Mouse (Mus musculus): Measurements from ENCODE around the gene Hspa12b. TPM values are rescaled to one million over a fixed set of nuclear protein-coding genes. Genes with fewer than 3 reads are reported as not detected.

The Hspa12b gene
- polyA plus RNA-seq (2012; rRNA removed; ENCODE audit: low replicate concordance), result 2.6 and 2.9 TPM in 2 replicates

DNA sequence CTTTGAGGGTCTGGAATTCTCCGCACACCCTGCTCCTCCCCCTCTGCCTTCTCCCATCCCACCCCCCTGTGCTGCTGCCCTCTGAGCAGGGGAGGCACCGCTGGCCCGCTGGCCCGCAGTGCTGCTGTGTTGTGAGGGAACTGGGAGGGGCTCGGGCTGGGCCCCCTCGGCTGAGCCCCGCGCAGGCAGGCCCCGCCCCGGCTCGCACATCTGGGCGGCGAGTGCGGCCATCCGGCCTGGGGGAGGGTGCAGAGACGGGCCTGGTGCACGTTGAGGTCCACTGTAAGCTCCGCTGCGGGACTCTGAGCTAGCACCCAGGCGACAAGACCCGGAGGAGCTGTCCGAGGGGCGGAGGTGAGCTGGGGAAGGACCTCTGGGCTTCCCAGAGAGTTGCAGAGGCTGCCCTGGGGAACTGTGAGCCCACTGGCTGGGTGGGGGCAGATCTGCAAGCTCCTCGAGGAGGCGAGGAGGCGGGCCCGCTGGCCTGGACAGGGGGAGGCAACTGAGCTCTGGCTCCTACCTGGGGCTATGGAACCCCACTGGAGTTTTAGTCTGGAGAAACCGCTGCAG lies at the start of gene Hspa12b:
TSS of gene Hspa12b (plus strand) at position 120 of the 570 bp plus-strand sequence.

DNA sequence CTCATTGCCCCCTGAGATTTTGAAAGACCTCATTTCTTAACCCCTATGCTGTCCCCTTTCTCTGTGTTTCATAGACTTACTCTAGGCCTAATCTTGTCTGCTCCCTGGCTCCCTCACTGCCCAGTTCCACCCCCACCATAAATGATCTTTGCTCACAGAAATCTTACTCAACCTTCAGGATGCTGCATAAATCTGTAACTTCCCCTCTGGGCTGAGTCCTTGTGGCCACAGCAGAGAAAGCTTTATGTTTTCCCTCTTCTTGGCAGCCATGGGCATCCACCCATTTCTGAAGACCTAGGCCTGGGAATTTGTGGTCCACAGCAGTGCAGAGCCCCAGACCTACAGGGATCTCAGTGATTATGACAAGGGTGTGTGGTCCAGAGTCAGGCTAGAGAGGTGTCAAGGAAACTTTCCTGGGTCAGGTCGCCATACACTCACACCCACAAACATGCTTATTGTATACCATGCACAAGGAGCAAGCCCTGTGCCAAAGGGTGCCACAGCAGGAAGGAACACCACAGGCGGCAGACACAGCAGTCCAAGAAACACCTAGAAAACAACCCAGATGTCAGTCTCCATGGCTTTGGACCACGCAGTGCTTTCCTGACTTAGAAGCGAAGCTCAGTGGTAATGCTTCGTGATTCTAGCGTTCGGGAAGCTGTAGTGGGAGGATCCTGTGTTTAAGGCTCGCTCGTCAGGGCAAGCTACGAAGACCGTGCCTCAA lies 40.3 kb upstream of the Hspa12b start, which contains the start of gene Siglec1:
TSS of gene Siglec1 (minus strand) at position 99 of the 724 bp plus-strand sequence.

DNA sequence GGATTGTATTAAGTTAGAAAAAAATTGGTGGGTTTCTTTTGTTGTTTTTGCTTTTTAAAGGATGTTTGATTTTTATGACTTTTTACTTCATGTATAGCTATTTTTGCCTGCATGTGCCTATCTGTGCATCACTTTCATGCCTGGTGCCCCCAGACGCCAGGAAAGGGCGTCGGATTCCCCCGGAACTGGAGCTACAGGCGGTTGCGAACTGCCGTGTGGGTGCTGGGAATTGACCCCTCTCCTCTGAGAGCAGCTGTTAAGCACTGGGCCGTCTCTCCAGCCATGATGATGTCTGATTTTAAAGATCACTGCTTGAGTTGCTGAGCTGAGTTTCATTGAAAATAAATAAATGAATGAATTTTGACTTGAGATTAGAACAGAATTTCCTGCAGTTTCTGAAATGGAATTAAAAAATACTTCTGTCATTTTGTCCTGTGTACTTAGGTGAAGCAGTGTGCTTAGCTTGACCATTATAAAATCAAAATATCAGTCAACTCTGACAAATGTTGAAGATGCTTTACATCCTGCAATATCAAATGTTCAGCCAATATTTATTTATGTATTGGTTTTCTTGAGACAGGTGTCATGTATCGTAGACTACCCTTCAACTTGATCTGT lies 6.0 kb downstream of the Hspa12b start, which contains the start of gene Gm11037:
TSS of gene Gm11037 (plus strand) at position 568 of the 618 bp plus-strand sequence.

DNA sequence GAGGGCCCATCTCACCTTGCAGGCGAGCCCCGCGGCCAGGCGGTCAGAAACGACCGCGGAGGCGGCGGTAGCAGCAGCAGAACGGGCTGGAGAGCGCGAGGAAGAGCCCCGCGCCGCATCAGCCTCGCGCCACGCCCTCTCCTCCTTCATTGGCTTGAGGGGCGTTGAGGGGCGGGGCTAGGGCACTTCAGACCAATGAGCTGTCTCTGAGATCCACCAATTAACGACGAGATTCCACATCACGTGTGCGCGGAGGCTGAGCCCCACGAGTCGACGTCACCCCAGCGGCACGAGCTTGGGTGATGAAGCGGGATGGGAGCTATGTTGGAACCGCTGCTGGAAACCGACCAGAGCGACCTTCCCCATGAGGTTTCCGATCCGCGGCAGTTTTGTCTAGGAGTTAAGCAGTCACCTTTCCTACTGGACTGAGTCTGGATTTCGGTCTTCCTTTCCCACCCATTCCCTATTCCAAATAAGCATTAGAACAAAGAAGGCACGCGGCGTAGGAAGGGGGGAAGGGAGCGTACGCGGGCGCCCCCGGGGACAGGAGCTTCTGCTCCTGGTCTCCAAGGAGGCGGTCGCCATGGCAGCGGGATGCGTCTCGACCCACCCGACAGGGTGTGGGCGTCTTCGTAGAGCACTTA lies 33.0 kb downstream of the Hspa12b start, which contains the start of gene 1700037H04Rik:
TSS of gene 1700037H04Rik (minus strand) at position 144 of the 644 bp plus-strand sequence.

DNA sequence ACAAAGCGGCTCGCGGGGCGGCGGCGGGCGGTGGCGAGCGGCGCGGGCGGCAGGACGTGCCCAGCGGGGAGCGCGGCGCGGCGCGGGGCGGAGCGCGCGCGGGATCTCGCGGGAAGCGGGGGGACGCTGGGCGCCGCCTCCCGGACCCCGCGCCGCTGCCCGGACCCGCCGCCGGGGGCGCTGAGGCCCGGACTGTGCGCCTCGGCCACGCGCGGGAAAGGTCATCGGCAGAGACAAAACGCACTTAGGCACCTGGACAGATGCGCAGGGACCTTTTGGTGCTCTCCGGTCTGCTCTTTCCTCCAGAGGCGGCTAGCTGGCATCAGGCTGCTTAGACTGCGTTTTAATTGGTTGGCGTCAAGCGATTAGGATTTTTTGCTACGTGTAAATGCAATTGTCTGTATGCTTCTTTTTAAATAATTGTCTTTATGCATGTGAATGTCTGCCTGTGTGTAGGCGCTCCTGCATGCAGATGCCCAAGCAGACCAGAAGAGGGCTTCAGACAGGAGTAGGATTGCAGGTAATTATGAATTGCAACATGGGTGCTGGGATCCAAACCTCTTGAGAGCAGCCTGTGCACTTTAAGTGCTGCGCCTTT lies 53.0 kb downstream of the Hspa12b start, which contains the start of gene Cenpb:
TSS of gene Cenpb (minus strand) at position 78 of the 598 bp plus-strand sequence.

DNA sequence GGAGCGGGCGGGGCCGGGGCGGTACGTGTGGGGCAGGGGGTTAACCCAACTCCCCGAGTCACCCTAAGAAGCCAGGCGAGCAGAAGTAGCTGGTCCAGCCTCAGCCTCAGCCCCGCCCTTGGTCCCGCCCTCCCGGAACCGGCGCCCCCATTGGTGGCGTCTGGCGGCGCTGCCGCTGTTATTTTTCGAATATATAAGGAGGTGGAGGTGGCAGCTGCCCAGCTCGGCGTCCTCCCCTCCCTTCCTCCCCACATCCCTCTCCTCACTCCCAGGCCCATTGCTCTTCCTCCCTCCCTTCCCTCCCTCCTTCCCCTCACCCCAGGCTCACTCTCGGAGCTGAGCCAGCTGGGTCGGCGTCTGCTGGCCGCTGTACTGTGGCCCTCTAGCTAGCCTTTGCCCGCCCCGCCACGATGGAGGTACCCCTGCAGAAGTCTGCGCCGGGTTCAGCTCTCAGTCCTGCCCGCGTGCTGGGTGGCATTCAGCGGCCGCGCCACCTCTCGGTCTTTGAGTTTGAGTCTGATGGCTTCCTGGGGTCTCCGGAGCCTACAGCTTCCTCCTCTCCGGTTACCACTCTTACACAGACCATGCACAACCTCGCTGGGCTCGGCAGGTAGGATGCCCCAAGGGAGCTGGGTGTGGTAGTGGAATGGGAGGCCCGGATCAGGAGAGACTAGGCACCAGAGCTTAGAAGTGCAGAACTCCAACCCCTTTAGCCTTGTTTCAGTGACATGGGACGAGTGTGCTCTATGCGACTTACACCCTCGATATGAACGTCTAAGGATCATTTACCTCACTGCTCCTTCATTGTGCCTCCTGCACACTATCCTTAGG lies 59.9 kb downstream of the Hspa12b start, which contains the start of the genes Cdc25b and Spef1:
TSS of gene Cdc25b (plus strand) at position 179 of the 831 bp plus-strand sequence.
TSS of gene Spef1 (minus strand) at position 512 of the 831 bp plus-strand sequence.

Other genes with a start within 250 kb of the Hspa12b start
- gene 4930402H24Rik, start 220.9 kb upstream of the Hspa12b start, polyA plus RNA-seq (2012; rRNA removed; ENCODE audit: low replicate concordance), result 6.6 and 25.8 TPM in 2 replicates
- 3.6 and 8.1 TPM in 2 replicates for gene Atrn, start 220.8 kb upstream of the Hspa12b start, polyA plus RNA-seq (2012; rRNA removed; ENCODE audit: low replicate concordance)
- 20.6 and 32.7 TPM in 2 replicates for gene Gfra4, start 84.2 kb upstream of the Hspa12b start, polyA plus RNA-seq (2012; rRNA removed; ENCODE audit: low replicate concordance)
- gene Adam33, start 63.5 kb upstream of the Hspa12b start, polyA plus RNA-seq (2012; rRNA removed; ENCODE audit: low replicate concordance), result 11.9 and 25.9 TPM in 2 replicates
- gene Siglec1, start 40.5 kb upstream of the Hspa12b start, polyA plus RNA-seq (2012; rRNA removed; ENCODE audit: low replicate concordance), result 1.0 and 2.0 TPM in 2 replicates
- gene Gm11037, start 6.2 kb downstream of the Hspa12b start, polyA plus RNA-seq (2012; rRNA removed; ENCODE audit: low replicate concordance), result not detected in 2 replicates
- 69.0 and 100 TPM in 2 replicates for gene 1700037H04Rik, start 32.8 kb downstream of the Hspa12b start, polyA plus RNA-seq (2012; rRNA removed; ENCODE audit: low replicate concordance)
- gene Cenpb, start 52.8 kb downstream of the Hspa12b start, polyA plus RNA-seq (2012; rRNA removed; ENCODE audit: low replicate concordance), result 94.1 and 105 TPM in 2 replicates
- 18.4 and 26.6 TPM in 2 replicates for gene Cdc25b, start 59.7 kb downstream of the Hspa12b start, polyA plus RNA-seq (2012; rRNA removed; ENCODE audit: low replicate concordance)
- 9.3 and 10.6 TPM in 2 replicates for gene Spef1, start 60.0 kb downstream of the Hspa12b start, polyA plus RNA-seq (2012; rRNA removed; ENCODE audit: low replicate concordance)
- gene Ap5s1, start 79.8 kb downstream of the Hspa12b start, polyA plus RNA-seq (2012; rRNA removed; ENCODE audit: low replicate concordance), result 75.0 and 170 TPM in 2 replicates
- 58.0 and 95.8 TPM in 2 replicates for gene Mavs, start 106.8 kb downstream of the Hspa12b start, polyA plus RNA-seq (2012; rRNA removed; ENCODE audit: low replicate concordance)
- 4.7 and 9.9 TPM in 2 replicates for gene Pank2, start 135.2 kb downstream of the Hspa12b start, polyA plus RNA-seq (2012; rRNA removed; ENCODE audit: low replicate concordance)
- gene Rnf24, start 225.6 kb downstream of the Hspa12b start, polyA plus RNA-seq (2012; rRNA removed; ENCODE audit: low replicate concordance), result 1.0 and 1.1 TPM in 2 replicates

Data from duodenum, adult 2 months (tissue).